Mouse (Mus musculus) layer of hippocampus, adult 11-12 months (tissue): ENCODE results near the gene C9orf72.
"Not testable (repeated sequence)": the region's sequence is repeated elsewhere in the genome, so short reads cannot be mapped to it uniquely, and the experiment has no call there.

Source experiments
- DNase-seq: peaks from one replicate; pipeline ENCODE4 v3.0.0; 2022; ENCODE audit warnings: low spot score

Gene C9orf72

DNA sequence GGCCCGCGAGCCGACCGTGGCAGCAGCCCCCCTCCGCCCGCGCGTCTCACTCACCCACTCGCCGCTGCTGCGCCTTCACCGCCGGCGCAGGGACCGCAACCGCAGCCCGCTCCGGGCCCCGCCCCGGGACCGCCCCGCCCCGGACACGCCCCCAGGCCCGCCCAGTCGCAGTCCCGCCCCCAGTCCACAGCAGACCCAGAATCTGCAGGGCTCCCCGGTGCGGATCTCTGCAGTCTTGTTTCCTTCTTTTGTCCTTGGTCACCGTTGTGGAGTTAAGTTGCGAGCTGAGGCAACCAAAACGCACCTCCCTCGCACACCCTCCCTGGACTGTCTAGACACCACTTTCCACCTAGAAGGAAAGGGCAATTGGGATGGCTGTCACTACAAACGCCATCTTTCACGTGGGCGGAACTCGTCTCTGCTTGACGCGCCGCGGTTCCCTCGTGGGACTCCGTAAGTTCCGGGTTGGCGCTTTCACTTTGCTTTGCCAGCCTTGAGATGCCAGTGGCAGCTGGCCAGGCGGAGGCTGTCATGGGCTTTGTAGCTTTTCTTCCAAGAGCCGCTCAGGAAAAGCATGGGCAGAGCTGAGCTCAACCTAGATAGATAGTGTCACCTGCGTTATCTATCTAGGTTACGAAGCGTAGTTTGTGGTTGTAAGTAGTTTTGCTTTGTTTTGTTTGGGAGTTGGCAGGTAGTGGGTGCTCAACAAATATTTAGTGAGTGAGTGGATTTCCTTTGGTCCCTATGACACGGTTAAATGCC is at the start of gene C9orf72:
C9orf72 (minus strand) TSS at position 442 of the 762 bp plus-strand sequence.
- DNase-seq = peak; percentile 98

DNA sequence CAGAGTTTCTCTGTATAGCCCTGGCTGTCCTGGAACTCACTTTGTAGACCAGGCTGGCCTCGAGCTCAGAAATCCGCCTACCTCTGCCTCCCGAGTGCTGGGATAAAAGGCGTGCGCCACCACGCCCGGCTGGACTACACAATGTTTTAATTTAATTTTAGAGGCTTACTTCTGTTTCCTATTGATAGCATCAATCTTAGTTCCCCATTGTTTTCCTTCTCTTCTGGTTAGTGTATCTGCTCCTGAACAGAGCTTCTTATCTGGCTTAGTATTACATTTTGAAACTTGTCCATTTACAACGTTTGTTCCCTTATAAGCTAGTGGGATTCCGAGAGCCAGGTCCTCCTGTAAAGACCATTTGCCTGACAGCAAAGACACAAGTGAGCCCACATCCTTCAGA is 33.0 kb upstream of the C9orf72 start:
- no peak for DNase-seq

DNA sequence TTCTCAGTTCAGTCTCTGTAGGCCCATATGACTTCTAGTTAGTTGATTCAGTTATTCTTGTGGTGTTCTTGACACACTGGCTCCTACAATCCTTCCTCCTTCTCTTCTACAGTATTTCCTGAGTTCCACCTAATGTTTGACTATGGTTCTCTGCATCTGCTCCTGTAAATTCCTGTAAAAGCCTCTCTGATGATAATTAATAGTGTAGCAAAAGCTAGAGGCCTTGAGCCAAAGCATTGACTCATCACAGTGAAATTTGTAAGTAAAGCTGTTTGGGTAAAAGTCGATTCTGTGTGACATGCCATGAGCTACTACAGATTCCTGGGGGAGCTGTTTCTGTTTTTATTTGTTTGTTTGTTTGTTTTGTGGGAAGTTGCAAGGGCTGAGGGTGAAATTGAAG is 18.0 kb upstream of the C9orf72 start:
- no peak for DNase-seq

DNA sequence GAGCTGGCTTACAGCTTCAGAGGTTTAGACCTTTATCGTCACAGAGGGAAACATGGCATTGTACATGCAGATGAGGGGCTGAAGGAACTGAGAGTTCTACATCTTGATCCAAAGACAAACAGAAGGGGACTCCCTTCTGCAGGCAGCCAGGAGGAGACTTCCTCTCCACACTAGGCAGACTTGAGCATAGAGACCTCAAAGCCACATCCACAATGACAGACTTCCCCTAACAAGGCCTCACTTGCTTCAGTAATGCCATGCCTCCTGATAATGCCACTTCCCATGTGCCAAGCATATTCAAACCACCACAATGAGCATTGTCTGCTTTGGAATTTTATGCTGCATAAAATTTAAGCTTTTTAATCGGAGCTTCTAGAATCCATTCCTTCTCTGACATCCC is 15.8 kb upstream of the C9orf72 start:
- no peak for DNase-seq

DNA sequence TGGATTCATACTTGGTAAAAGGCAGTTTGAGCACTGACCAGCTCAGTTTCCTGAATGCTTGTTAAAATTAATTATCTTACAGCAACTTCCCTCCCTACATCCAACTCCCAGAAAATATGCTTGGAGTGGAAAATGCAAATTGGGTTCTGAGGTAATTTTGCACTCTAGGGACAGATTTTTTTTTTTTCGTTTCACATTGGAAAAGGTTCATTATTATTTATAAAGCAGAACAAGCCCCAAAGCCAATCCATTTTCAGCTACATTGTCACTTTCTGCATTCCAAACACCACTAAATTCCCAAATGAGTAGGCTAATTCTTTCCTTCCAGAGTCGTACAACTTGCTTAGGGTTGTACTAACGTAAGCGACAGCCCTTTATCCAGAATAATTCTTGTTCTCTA is 12.7 kb upstream of the C9orf72 start:
- no peak for DNase-seq

DNA sequence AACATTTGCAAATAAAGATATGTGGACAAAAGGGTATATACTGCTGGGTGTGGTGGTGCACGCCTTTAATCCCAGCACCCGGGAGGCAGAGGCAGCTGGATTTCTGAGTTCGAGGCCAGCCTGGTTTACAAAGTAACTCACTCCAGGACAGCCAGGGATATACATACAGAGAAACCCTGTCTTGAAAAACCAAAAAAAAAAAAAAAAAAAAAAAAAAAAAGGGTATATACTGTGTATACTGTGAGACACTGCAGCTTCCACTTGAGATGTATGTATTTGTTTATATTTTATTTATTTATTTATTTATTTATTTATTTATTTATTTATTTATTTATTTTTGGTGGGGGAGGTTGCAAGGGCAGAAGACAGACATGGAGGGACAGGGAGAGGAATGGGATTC is 12.3 kb upstream of the C9orf72 start:
- not testable (repeated sequence) for DNase-seq

DNA sequence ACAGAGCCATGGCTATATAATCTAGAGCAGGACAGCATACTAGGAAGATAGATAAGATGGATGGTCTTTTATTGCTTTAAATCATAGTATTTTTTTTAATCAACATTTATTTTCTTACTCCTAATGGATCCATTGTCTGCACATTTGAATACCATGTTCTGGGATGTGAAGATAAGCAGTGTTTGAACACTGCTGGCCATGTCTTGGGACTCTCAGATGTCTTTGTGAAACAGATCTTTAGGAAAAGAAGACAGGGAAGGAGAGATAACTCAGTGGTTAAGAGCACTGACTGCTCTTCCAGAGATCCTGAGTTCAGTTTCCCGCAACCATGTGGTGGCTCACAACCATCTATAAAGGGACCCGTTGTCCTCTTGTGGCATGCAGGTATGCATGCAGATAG is 10.3 kb upstream of the C9orf72 start:
- DNase-seq = no peak

DNA sequence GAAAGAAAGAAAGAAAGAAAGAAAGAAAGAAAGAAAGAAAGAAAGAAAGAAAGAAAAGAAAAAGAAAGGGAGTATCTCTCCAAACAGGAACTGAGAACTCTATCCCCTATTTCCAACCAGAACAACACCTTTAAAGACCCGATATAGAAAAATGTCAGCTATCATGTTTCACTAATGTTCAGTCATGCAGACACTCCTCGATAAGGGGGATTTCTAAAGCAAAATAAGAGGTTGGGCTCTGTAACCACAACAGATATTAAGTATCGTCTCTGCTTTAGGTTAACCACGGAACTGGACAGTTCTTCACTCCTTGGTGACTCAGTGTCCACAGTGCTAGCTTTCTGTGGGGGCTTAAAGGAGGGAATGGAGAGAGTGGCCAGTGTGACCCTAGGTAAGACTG is 2.3 kb upstream of the C9orf72 start:
- no peak for DNase-seq

DNA sequence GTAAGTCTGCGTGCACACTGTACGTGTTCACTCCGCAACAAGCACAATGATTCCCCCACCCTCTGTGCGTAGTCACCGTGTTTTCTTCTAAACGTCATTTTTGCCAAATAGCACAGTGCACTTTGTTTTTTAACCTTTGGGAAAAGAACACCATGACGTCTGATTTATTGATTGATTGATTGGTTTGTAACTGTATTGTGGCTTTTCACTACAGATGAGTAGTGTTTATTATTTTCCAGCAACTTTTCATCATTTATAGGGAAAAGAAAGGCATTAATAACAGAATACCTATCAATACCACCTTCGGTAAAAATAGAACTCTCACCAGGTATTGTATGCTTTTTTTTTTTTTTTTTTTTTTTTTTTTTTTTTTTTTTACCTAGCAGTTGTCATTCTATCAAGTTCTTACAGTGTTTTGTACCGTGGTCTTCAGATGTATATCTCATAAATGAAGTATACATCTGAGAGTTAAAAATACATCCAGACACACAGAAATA is 569 bp upstream of the C9orf72 start:
- no peak for DNase-seq

DNA sequence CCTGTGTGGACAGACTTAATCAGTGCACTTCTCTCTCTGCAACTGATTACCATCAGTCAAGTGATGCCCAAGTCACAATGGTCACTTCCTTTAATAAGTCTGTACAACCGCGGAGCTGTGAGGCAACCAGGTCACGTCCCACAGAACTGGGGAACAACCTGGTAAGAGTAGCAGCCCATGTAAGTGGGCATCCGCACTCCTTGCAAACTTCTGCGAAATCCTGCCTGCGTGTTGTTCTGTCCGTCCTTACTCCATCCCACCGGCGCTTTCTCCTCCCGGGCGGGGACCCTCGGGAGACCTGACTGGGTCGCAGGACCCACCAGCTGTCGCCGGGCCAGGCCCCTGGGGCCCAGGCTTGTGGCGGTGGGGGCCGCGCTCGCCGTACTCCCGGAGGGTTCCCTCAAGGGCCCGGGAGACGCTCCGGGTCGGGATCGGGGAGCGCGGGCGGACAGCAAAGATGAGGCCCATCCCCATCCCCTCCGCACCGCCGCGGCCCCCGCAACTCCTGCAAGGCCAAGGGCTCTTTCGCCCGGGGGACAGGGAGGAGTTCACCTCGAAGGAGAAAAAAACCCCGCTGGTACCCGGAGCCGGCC is 738 bp downstream of the C9orf72 start:
- peak; percentile 40 for DNase-seq

DNA sequence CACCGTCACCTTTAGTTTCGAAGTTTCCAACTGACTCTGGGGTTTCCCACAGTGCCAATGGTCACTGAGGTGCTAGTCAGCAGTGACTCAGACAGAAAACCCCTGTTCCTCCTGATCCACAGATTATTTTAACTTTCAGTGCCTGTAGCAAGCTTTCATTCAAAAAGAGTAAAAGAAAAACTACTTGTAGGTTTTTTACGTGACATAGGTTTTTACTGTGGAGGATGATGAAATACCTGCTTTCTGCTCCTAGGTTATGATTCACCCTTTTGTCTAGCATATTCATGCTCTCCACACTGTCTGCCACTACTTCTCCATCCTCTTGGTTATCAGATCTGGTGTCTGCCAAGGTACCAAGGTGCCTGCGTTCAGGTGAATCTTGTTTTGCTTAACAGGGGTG is 1.9 kb downstream of the C9orf72 start:
- DNase-seq = no peak

DNA sequence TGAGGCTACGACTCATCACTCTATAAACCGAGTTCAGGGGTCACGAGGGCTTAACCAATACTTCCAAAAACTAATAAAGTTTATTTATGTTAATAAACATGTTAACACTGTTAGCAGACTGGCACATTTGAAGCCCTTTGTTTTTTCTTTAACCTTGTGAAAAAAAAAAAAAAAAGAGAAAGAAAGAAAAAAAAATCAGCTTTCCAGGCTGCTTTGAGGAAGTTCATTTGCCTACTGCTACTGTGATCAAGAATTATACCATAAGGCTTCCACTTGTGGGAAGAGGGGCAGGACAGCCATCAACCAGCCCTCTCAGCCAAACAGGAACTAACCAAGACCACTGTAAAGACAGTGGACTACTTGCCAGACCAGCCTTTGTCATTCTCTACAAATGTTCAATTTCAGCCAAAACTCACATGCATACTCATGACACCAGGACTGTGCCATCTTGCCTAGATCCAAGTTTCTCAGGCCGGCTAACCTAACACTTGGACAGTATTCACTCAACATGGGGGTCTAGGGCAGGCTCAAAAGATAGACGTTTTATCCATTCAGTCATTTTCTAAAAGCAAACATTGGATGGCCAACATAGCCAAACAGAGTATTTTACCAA is 2.5 kb downstream of the C9orf72 start:
- no peak for DNase-seq

DNA sequence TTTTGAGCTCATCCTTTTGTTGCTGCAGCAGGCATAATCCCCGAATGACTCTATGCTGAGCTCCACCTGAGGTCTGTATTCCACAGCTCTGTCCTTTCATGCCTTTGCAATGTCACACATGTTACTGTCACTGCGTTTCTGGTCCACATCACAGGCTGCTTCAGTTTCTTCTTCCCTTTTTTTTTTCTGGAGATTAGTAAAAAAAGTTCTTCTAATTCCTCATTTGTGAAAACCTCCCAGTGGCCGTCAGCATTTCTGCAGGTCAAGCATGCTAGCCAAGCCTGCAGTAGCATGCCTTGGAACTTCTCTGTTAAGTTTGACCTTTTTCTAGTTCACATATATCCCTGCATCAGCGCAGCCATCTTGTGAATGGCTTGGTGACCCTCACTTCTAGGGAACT is 4.1 kb downstream of the C9orf72 start:
- no peak for DNase-seq

DNA sequence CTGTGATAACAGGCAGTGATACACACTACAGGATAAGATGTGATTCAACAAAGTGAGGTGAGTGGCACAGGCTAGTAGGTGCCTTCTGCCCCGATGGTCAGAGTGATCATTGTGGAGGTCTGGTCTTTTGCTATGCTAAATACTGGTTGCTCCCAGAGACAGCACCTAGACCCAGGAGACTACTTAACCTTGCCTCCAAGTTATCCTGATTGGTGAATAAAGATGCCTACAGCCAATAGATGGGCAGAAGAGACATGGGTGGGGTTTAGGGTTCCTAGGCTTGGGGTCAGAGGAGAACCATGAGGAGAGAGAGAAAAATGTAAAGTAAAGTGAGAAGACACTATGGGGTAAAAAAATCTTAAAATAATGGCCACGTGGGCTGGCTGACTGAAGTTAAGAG is 4.8 kb downstream of the C9orf72 start:
- no peak for DNase-seq

DNA sequence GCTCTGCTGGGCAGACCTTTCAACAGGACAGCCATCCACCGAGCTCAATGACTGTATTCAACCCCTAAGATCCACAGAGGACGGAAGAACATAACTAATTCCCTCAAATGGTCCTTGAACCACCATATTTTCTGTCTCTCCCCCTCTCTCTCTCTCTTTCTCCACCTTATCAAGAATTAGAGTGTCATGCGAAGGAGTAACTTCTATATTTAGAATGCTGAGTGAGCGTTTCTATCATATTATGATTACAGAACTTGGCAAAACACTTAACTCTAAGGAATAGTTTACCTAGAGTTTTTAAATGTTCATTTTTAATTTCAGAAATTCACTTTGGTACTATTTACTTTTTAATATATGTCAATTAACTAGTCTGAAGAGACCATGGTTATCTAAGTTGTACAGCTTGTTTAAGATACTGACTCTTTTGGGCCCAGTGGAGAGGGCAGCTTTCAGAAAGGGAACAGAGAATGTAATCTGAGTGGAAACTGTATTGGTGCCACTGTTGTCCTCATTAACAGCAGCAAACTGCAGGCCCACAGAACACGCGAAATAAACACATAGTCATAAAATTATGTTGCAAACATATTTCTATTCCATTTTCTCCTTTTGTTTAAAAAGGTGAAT is 5.8 kb downstream of the C9orf72 start:
- no peak for DNase-seq

DNA sequence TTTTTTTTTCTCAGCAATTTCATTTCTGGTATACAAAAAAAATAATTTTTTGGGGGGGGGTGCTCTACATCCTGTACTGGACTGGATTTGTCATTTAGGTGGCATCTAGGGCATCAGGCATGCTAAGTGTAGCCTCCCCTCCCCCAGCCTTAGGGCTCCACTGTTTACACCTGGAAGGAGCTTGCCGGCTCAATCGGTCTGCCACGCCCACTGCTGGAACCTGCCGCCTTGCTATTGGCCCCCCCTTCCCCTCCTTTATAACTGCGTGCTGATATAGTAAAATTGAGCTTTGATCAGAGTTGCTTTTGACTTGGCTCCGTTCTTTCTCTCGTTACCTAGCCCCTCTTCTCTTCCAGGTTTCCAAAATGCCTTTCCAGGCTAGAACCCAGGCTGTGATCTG is 21.3 kb downstream of the C9orf72 start:
- DNase-seq = no peak

DNA sequence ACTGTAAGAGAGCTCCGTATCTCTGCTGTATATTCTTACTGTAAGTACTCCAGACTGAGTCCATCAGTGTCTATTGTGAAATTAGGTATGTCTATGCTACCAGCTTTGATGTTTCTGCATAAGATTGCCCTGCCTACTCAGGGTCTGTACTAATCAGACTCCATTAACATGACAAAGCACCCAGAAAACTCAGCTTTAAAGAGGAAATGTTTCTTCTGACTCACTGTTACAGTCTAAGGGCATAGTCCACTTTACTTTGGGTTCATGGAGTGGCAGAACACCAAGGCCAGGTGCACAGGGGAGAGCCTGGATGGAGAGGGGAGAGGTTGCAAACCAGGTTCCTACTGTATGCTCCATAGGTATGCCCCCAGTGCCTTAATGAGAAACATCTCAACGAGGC is 22.3 kb downstream of the C9orf72 start:
- DNase-seq = no peak

DNA sequence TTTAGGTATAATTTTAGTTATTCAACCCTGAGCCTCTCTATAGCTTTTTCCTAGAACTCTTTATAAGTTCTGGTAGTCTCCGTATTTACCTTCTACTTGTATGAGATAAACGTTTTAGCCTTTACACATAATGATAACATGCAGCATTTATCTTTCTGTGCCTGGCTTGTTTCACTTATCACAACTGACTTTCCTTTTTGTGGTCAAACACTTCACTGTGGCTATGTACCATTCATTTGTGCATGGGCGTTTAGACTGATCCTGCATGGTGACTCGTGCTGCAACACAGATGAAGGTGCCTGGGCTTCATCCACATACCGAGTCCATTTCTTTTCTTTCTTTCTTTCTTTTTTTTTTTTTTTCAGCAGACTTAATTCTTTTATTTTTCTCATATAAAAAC is 24.3 kb downstream of the C9orf72 start:
- no peak for DNase-seq

DNA sequence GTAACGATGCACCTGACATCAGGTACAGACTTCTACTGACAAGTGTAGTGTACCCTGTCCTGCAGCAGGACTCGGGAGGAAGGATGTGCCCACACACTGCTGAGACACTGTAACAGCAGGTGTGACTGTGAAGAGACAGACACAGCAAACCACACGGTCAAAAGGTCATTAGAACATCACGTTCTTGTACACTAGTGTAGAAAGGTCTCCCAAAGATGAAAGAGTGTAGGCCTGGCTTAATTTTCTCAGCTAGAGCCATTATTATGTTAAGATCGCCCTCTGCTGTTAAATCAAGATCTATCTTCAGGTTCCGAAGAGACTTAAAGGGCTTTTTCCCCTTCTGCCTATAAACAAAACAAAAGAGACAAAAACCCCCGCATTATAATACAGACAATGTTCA is 33.2 kb downstream of the C9orf72 start:
- no peak for DNase-seq

DNA sequence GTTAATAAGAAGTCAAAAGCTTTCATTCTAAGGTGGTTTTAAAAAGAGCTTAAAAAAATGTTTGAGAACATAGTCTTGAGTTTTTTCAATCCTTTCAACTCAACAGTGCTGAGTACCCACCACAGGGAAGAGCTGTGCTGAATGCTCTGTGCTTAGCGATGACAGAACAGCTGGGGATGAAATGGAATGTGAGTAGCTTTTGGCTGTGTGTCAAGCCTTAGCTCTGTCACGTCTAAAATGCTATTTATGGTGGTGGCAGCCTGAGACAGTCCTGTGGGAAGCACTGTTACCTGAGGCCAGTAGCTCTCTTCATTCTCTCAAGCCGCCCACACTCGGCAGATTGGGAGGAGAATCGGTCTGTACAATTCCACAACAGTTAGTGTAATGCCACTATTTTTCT is 36.2 kb downstream of the C9orf72 start:
- DNase-seq = no peak

DNA sequence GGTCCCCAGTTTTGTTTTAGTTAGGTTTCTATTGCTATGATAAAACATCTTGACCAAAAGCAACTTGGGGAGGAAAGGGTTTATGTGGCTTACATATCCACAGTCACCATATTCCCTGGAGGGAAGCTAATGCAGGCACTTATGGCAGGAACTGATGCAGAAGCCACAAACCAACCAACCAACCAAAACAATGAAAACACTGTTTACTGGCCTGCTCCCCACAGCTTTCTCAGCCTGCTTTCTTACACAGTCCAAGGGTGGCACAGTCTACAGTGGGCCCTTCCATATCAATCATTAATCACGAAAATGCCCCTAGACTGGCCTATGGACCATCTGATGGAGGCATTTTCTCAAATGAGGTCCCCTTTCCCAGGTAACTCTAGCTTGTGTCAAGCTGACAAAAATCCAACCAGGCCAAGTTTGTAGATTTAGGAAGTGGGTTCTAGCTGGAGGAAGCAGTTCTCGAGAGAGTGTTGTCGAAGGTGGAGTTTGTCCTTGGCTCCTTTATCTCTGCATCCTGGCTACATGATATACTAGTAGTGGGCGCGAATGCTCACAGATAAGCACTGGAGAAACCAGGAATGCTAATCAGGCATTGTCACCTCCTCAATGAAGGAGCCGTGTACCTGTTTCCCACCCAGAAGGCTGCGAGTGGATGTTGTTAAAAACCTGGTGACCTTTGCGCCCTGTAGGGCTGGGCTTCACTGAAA is 38.2 kb downstream of the C9orf72 start:
- DNase-seq = no peak

DNA sequence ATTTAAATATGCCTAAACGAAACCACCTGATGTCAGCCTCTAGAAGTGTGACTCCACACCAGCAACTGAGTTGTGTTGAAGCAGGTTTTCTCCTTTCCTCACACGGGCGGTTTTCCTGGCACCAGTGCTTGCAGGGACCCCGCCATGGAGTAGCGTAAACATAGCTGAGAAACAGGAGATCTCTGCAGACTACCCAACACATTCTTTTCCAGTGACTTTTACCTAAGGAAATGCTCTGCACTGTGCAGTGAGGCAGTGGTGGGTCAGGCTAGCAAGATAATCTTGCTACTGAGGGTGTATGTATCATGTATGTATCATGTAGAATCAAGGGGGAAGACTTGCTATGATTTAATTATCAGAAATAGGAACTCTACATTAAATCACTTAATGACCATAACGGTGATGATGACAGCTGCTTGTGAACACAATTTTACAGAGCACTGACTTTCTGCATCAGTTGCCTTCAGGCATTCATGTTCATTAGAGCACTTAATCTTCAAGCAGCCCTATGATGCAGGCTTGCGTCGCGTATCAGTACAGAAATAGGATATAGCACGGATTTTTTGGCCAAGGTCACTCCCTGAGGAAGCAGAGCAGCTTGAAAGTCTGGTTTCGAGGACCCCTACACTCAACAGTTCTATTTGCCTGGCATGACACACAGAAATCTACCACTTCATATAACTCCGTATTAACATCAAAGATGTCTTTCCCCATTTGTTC is 47.9 kb downstream of the C9orf72 start:
- DNase-seq = no peak
